In genomic region chr5:59996698-59997097, GRCm38 (mm10) we compare ENCODE assay signal across 8 mouse cellular contexts.
A peak's percentile ranks its signal among the peaks of the same experiment; 100 is the strongest.
DNase-seq lines count a peak whose midpoint lies in the region; ATAC-seq and TF ChIP-seq lines count a peak whose summit lies in the region.

No protein-coding gene starts in this region.

- no peak for TF ChIP-seq POLR2A in liver, adult 2 months (IDR thresholded peaks at IDR 0.05; ENCODE audit: extremely low read depth, insufficient read depth, low read length)

- H3K4me2 ChIP-seq in hindbrain, embryonic 14.5 days (replicated peaks) = no peak overlapping the region
- no peak overlapping the region for H3K4me2 ChIP-seq in hindbrain, embryonic 12.5 days (replicated peaks)

- H3K4me1 ChIP-seq in hindbrain, embryonic 14.5 days (replicated peaks; ENCODE audit: control insufficient read depth, insufficient read depth, low read length) = no peaks in the 10 kb centered on the region
- no peaks in the 10 kb centered on the region for H3K4me1 ChIP-seq in hindbrain, embryonic 12.5 days
- no peaks in the 10 kb centered on the region for H3K4me1 ChIP-seq in liver, adult 2 months (ENCODE audit: control insufficient read depth, insufficient read depth, low read length)

- TF ChIP-seq CTCF in liver, adult 2 months (IDR thresholded peaks at IDR 0.05; ENCODE audit: low read depth, low read length) = no peak

- H3K9ac ChIP-seq in hindbrain, embryonic 14.5 days = no peak overlapping the region
- H3K9ac ChIP-seq in hindbrain, embryonic 12.5 days = no peak overlapping the region
- H3K9ac ChIP-seq in liver, adult 2 months (ENCODE audit: low read depth, low read length) = no peak overlapping the region

- WGBS in hindbrain, embryonic 14.5 days = 72% methylated on average over 3 of the region's 3 CpGs
- 67% methylated on average over 3 of the region's 3 CpGs for WGBS in hindbrain, embryonic 12.5 days
- WGBS in liver, adult 2 months = 59% methylated on average over 3 of the region's 3 CpGs

- H3K79me2 ChIP-seq in liver, adult 2 months (ENCODE audit: control insufficient read depth, insufficient read depth, low read length) = no peaks in the 10 kb centered on the region

- H3K9me3 ChIP-seq in hindbrain, embryonic 14.5 days (ENCODE audit: control insufficient read depth, low read length) = no peaks in the 10 kb centered on the region
- H3K9me3 ChIP-seq in hindbrain, embryonic 12.5 days (replicated peaks) = no peaks in the 10 kb centered on the region

- H3K27ac ChIP-seq in hindbrain, embryonic 14.5 days = no peak overlapping the region
- no peak overlapping the region for H3K27ac ChIP-seq in hindbrain, embryonic 12.5 days
- H3K27ac ChIP-seq in liver, adult 2 months (replicated peaks; ENCODE audit: insufficient read depth, low read depth, low read length) = no peak overlapping the region

- H3K36me3 ChIP-seq in hindbrain, embryonic 14.5 days (replicated peaks; ENCODE audit: control insufficient read depth, insufficient read depth) = no peaks in the 10 kb centered on the region
- H3K36me3 ChIP-seq in hindbrain, embryonic 12.5 days = no peaks in the 10 kb centered on the region
- H3K36me3 ChIP-seq in liver, adult 2 months (ENCODE audit: control insufficient read depth, insufficient read depth, low read length) = no peaks in the 10 kb centered on the region

- H3K4me3 ChIP-seq in hindbrain, embryonic 14.5 days (replicated peaks; ENCODE audit: low read length) = no peak overlapping the region
- H3K4me3 ChIP-seq in hindbrain, embryonic 12.5 days = no peak overlapping the region
- no peak overlapping the region for H3K4me3 ChIP-seq in liver, adult 2 months (ENCODE audit: insufficient read depth, low read depth, low read length)

- peak; percentile 61 for DNase-seq in hindbrain, embryonic 14.5 days (ENCODE audit: low spot score)
- DNase-seq in adipocyte (ENCODE audit: low spot score) = peak; percentile 5
- peak; percentile 13 to 50 for DNase-seq in frontal cortex, postnatal 14 days (ENCODE audit: low spot score in 2 of 2)
- DNase-seq in liver, adult 2 months (ENCODE audit: extremely low read depth, low read depth, low spot score) = peak; percentile 10
- peak; percentile 57 for DNase-seq in telencephalon, adult 2 months (ENCODE audit: low read depth, low spot score)
- DNase-seq in lung, postnatal 14 days = no peak
- DNase-seq in spleen, postnatal 10 days (ENCODE audit: low spot score in 2 of 2) = no peak

- ATAC-seq in hindbrain, embryonic 14.5 days (ENCODE audit: low FRiP score) = no peak
- no peak for ATAC-seq in hindbrain, embryonic 12.5 days (ENCODE audit: low FRiP score)

- no peaks in the 10 kb centered on the region for H3K27me3 ChIP-seq in hindbrain, embryonic 14.5 days (ENCODE audit: control insufficient read depth, insufficient read depth, low read length)
- H3K27me3 ChIP-seq in hindbrain, embryonic 12.5 days = no peaks in the 10 kb centered on the region
- no peaks in the 10 kb centered on the region for H3K27me3 ChIP-seq in liver, adult 2 months (ENCODE audit: control insufficient read depth, insufficient read depth, low read length)

Comparison
In these comparisons a context has a peak if more than half of its experiments do, and no peak if none do; other contexts are left out.
1. DNase-seq: peak in hindbrain, embryonic 14.5 days (single experiment), adipocyte (single experiment), frontal cortex, postnatal 14 days (2 of 2), liver, adult 2 months (single experiment) and telencephalon, adult 2 months (single experiment); none in lung, postnatal 14 days (single experiment) and spleen, postnatal 10 days (0 of 2).